Mouse (Mus musculus) midbrain, embryonic 11.5 days (tissue): Measurements from ENCODE around the gene Bpi. TPM values are rescaled to one million over a fixed set of nuclear protein-coding genes. Genes with fewer than 3 reads are reported as not detected.

Source experiments
- ATAC-seq: fragments of 200-750 bp; cut with Nextera tagmentation; 2 replicates; pipeline ENCODE4 v1.8.0; 2017; ENCODE audit warnings: moderate TSS enrichment, moderate library complexity; ENCODE audit not compliant: low FRiP score
- DNase-seq: peaks from one replicate; pipeline ENCODE4 v3.0.0; 2015; ENCODE audit warnings: low spot score; ENCODE audit errors: missing footprints
- H3K27ac ChIP-seq: fragments of 300-500 bp; sonication (generic); 2 replicates; pipeline ENCODE4 v1.5.1; 2014; ENCODE audit warnings: low read depth, low read length
- H3K27me3 ChIP-seq: fragments of 300-500 bp; sonication (generic); 2 replicates; pipeline ENCODE4 v1.6.1; 2014; ENCODE audit warnings: mild to moderate bottlenecking, low read length, moderate library complexity, mixed read lengths; ENCODE audit not compliant: control insufficient read depth, insufficient read depth
- H3K36me3 ChIP-seq: fragments of 300-500 bp; sonication (generic); 2 replicates; pipeline ENCODE4 v1.6.1; 2014; ENCODE audit warnings: mild to moderate bottlenecking, low read length, moderate library complexity, mixed read lengths; ENCODE audit not compliant: control insufficient read depth, insufficient read depth
- H3K4me1 ChIP-seq: fragments of 300-500 bp; sonication (generic); 2 replicates; pipeline ENCODE4 v1.6.1; 2014; ENCODE audit warnings: low read length; ENCODE audit not compliant: control insufficient read depth, insufficient read depth
- H3K4me2 ChIP-seq: fragments of 300-500 bp; sonication (generic); 2 replicates; pipeline ENCODE4 v1.6.1; 2014; ENCODE audit warnings: mild to moderate bottlenecking, moderate library complexity
- H3K4me3 ChIP-seq: fragments of 300-500 bp; sonication (generic); 2 replicates; pipeline ENCODE4 v1.5.1; 2014; ENCODE audit warnings: low read depth, low read length
- H3K9ac ChIP-seq: fragments of 300-500 bp; sonication (generic); 2 replicates; pipeline ENCODE4 v1.6.1; 2014; ENCODE audit warnings: low read length
- H3K9me3 ChIP-seq: fragments of 300-500 bp; sonication (generic); 2 replicates; pipeline ENCODE4 v1.6.1; 2016; ENCODE audit warnings: low read length; ENCODE audit not compliant: control insufficient read depth
- WGBS: fragments of 180-500 bp; shearing (Covaris S2); extraction: QIAGEN DNeasy Blood & Tissue Kit; methylation state at CpG from one replicate; pipeline ENCODE4 v1.1.7; 2014; 5-methylcytosine and 5-hydroxymethylcytosine counted together
- microRNA-seq: library from miRNA; unstranded; fragments of <30 nt; microRNA quantifications from one replicate; pipeline ENCODE4, GENCODE M21; 2017
- polyA plus RNA-seq: library from polyadenylated mRNA; unstranded; fragments of >200 nt; fragmentation: Nextera tagmentation; extraction: Ambion mirVana; gene quantifications from 2 replicates; pipeline ENCODE4 v1.2.1, GENCODE M21; 2014

The Bpi gene
- polyA plus RNA-seq, 1 experiment from 2014 or later = not detected

DNA sequence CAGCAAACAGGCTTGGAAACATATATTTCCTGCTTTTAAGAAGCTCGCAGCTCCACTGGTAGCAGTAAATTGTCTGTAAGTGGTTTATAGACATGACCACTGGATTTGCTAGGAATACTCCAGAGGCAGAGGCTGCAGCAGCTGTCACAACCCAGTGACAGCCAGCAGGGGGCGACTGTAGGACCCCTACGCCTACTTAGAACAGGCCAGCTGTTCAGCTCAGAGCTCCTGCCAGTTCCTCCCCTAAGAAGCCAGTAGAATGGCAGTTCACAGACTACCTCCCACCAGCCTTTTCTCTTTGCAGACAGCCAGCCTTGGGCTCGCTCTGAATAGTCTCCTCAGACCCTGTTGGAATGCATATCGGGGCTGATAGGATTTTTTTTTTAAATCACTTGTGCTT lies 59.1 kb downstream of the Bpi start:
- Histone ChIP-seq H3K27me3 (no peaks in the 10 kb centered on the region), H3K4me1 (no peaks in the 10 kb centered on the region), H3K4me3 (no peak overlapping the region), H3K9ac (no peak overlapping the region), H3K27ac (no peak overlapping the region), H3K4me2 (no peak overlapping the region), H3K9me3 (no peaks in the 10 kb centered on the region), H3K36me3 (no peaks in the 10 kb centered on the region)
- WGBS = 14% methylated on average over 5 of the region's 5 CpGs
- ATAC-seq (peak; percentile 84), DNase-seq (peak; percentile 94)

DNA sequence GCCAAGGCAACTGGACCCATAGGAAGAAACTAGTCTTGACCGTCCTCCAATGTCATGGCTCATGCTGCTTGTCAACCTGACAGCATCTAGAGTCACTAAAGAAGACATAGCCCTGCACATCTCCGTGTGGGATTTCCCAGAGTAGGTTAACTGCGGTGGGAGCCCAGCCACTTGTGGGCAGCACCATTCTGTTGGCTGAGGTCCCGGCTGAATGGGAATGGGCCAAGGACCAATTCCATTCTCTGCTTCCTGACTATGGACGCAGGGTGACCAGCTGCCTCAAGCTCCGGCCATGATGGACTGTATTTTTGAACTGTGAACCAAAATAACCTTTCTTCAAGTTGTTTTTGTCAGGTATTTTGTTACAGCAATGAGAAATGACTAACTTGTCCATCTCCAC lies 63.7 kb downstream of the Bpi start:
- 89% methylated on average over 6 of the region's 6 CpGs for WGBS
- no peak overlapping the region for H3K9ac ChIP-seq

DNA sequence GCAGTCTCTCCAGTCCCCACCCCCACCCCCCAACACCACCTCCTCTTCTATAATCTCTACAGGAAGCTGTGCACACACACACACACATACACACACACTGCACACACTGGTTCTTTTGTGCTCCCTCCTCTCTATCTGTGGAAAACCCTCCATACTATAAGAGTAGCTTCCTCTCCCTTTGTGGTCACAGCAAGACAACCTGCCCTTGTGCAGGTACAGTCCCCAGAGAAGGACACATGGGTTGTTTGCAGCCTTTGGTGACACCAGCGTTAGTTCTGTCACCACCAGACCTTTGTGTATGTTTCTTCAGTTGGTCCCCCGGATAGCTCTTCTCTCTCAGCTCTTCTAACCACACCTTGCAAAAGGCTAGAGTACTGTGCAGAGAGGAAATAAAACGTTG lies 65.0 kb downstream of the Bpi start:
- Histone ChIP-seq H3K4me1 (no peaks in the 10 kb centered on the region), H3K36me3 (no peaks in the 10 kb centered on the region), H3K9ac (no peak overlapping the region), H3K27me3 (no peaks in the 10 kb centered on the region), H3K4me2 (no peak overlapping the region), H3K27ac (no peak overlapping the region), H3K9me3 (no peaks in the 10 kb centered on the region), H3K4me3 (no peak overlapping the region)
- 72% methylated on average over 3 of the region's 3 CpGs for whole genome bisulfite sequencing
- ATAC-seq = no peak
- DNase-seq = no peak

More for the DNA sequence above, 63.7 kb downstream of the Bpi start:
- Histone ChIP-seq H3K4me2 (no peak overlapping the region), H3K27ac (no peak overlapping the region), H3K36me3 (no peaks in the 10 kb centered on the region), H3K4me1 (no peaks in the 10 kb centered on the region), H3K4me3 (no peak overlapping the region), H3K9me3 (no peaks in the 10 kb centered on the region), H3K27me3 (no peaks in the 10 kb centered on the region)
- DNase-seq (peak; percentile 19), ATAC-seq (no peak)

DNA sequence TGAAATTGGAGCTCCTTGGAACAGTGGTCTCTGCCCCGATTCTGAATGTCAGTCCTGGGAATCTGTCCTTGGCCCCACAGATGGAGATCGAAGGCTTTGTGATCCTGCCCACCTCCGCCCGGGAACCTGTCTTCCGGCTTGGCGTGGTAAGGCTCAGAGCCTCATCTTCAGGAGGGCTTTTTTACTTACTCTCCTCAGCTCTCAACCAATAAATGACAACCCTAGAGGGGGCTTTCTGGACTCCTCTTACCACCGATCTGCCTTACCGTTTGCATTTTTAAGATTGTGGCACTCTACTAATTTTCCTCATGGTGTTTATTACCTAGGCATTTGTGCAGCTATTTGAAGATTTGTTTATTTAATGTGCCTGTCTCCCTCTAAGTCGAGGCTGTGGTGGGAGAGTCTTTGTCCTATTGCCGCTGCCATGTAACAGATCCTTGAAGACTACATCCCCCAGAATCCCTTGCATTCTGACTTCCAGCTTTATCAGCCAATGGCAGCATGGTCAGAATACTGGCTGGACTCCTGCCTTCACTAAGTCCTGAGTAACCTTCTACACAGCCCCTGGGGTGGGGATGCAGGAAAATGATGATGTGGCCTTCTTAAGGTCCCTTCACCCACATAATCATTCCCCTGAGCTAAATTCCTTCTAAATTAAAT lies 66.8 kb downstream of the Bpi start:
- Histone ChIP-seq H3K36me3 (no peaks in the 10 kb centered on the region), H3K4me3 (no peak overlapping the region), H3K27me3 (no peaks in the 10 kb centered on the region), H3K9ac (no peak overlapping the region; the same call in 1 of the 2 replicates), H3K4me2 (no peak overlapping the region), H3K9me3 (no peaks in the 10 kb centered on the region), H3K4me1 (no peaks in the 10 kb centered on the region), H3K27ac (no peak overlapping the region)
- DNase-seq = peak; percentile 87
- ATAC-seq = peak; percentile 87
- WGBS = 55% methylated on average over 10 of the region's 10 CpGs

DNA sequence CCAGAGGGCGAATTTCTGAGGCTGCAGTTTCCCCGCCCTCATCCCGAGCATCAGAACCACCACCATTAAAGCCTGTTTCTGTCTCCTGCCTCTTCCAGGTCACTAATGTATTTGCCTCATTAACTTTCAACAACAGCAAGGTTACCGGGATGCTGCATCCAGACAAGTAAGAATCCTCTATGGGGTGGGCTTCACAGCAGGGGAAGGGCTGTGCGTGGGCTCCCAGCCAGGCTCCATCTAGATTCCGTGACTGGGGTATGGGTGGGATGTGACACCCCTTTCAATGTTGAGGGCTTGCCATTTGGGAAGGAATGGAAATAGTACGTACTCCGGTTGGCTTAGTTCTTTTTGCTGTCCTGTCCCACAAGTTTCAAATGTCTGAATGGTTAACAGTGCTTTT lies 67.7 kb downstream of the Bpi start:
- ATAC-seq = no peak
- no peaks in the 10 kb centered on the region for H3K4me1 ChIP-seq
- H3K27ac ChIP-seq = no peak overlapping the region

More for the DNA sequence above, 67.7 kb downstream of the Bpi start:
- 72% methylated on average over 8 of the region's 8 CpGs for WGBS
- DNase-seq = no peak
- Histone ChIP-seq H3K4me3 (no peak overlapping the region), H3K27me3 (no peaks in the 10 kb centered on the region), H3K9me3 (no peaks in the 10 kb centered on the region), H3K36me3 (no peaks in the 10 kb centered on the region), H3K9ac (no peak overlapping the region), H3K4me2 (no peak overlapping the region)

Small RNA genes within 50 kb of the gene (microRNA-seq; reads per million reads assigned to microRNA genes)
- not detected for gene Mir7685

Other genes with a start within 250 kb of the Bpi start
- gene Tti1, start 229.7 kb upstream of the Bpi start, polyA plus RNA-seq = 28.8 and 30.3 TPM in 2 replicates
- gene Rprd1b, start 229.6 kb upstream of the Bpi start, polyA plus RNA-seq = 64.9 and 68.1 TPM in 2 replicates
- gene Tgm2, start 111.7 kb upstream of the Bpi start, polyA plus RNA-seq = 5.8 and 6.5 TPM in 2 replicates
- 0.92 and 0.94 TPM in 2 replicates for gene D630003M21Rik, start 28.9 kb upstream of the Bpi start, polyA plus RNA-seq
- 2.3 and 2.8 TPM in 2 replicates for gene Lbp, start 48.4 kb downstream of the Bpi start, polyA plus RNA-seq
- gene Snhg11, start 117.5 kb downstream of the Bpi start, polyA plus RNA-seq = 19.8 and 24.1 TPM in 2 replicates
- gene Ralgapb, start 151.8 kb downstream of the Bpi start, polyA plus RNA-seq = 20.1 and 22.4 TPM in 2 replicates
- gene Adig, start 244.5 kb downstream of the Bpi start, polyA plus RNA-seq = not detected in 2 replicates